Mouse (Mus musculus): Measurements from ENCODE around the gene Olfr1506.
"Not testable (repeated sequence)": the region's sequence is repeated elsewhere in the genome, so short reads cannot be mapped to it uniquely, and the experiment has no call there.

Gene Olfr1506

DNA sequence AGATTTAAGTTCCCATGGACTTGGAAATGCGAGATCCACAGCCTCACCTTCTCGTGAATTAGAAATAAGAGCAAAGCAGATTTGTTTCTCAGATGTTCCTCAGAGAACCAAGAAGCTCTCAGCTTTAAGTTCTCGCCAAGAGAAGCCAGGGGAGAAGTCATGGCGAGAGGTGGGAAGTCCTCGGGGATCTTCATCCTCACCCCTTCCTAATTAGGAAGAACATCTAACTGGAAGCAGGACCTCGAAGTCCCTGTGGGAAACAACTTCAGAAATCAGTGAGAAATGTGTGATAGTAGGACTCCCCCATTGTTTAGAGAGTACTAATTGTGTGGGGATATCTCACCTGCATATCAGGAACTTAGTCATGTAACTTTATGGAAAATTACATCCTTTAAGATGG is at the start of gene Olfr1506:
Olfr1506 (minus strand) TSS at position 101 of the 400 bp plus-strand sequence.
- not testable (repeated sequence) for DNase-seq (ENCODE audit: low spot score)

DNA sequence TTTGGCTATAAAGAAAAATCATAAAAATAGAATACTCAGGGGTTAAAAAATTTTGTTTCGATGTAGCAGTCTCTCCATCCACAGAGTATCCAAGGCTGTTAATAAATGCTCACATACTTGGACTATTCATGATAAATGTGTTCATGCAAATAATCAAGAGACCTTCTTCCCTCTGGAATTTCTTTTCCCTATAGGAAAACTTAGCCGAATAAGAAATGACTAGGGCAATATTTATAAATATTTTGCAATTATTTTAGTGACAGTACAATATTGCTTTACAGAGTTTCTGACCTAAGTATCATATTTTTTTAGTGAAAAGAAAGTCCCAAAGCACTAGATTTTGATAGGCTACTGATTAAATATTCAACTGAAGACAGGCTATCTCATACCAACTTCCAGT is 46.6 kb upstream of the Olfr1506 start, which contains the start of gene Olfr1271:
Olfr1271 (minus strand) TSS at position 101 of the 400 bp plus-strand sequence.
- no peak for DNase-seq (ENCODE audit: low spot score)

DNA sequence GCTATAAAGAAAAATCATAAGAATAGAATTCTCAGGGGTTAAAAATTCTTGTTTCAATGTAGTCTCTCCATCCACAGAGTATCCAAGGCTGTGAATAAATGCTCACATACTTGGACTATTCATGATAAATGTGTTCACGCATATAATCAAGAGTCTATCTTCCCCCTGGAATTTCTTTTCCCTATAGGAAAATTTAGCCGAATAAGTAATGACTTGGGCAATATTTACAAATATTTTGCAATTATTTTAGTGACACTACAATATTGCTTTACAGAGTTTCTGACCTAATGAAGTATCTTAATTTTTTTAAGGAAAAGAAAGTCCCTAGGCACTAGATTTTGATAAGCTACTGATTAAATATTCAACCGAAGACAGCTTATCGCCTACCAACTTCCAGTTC is 33.2 kb upstream of the Olfr1506 start, which contains the start of gene Olfr142:
Olfr142 (minus strand) TSS at position 101 of the 400 bp plus-strand sequence.
- DNase-seq (ENCODE audit: low spot score), result no peak

DNA sequence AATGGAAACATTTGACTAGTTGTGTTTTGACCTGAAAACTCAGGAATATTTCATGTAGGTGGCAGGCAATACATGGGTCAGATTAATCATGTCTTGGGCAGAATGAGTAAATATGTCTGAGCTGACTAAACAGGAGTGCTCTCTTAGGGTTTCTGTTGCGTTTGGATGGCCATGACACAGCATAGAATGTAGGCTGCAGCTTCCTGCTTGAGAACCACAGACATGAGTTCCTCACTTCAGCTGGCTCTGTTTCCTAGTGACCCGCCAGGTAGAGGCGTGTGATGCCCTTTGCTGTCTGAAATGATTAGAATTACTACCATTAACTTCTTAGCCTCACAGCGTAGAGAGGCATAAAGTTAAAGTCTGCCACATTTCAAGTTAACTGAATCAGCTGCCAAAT is 24.7 kb downstream of the Olfr1506 start:
- not testable (repeated sequence) for DNase-seq (ENCODE audit: low spot score)

DNA sequence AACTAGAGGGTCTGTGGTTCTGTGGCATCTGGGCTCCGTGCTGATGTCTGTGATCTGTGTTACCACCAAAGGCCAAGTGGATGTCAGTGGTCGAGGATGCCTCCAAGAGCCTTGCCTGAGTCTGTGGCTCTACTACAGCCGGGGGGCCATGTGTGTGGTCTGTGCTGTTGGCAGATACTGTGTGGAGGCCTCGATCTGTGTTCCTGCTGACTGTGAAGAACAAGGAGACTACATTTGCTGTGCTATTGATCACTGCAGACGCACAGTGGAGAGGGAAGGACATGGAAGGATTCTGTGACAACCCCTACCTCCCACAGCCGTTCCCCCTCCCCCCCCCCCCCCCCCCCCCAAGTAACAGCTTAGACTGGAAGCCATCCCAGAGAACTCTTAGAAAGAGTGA is 29.0 kb downstream of the Olfr1506 start:
- not testable (repeated sequence) for DNase-seq (ENCODE audit: low spot score)

DNA sequence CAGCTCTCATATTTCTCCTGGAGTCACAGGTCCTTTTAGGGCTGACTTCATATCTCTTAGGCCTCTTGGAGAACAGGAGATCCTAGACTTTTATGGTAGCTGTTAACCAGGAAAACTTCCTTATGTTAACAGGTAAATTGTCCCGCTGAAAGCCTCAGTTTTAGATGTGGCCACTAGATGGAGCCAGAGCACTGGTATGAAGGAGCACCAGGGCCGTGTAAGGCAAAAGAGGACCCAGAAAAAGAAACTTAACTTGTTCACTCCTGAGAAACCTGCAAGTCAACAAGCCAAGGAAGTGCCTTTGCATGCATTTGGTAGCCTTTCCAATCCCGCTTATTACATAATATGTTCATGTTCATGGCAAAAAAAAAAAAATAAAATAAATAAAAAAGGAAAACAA is 29.5 kb downstream of the Olfr1506 start:
- DNase-seq (ENCODE audit: low spot score), result not testable (repeated sequence)

DNA sequence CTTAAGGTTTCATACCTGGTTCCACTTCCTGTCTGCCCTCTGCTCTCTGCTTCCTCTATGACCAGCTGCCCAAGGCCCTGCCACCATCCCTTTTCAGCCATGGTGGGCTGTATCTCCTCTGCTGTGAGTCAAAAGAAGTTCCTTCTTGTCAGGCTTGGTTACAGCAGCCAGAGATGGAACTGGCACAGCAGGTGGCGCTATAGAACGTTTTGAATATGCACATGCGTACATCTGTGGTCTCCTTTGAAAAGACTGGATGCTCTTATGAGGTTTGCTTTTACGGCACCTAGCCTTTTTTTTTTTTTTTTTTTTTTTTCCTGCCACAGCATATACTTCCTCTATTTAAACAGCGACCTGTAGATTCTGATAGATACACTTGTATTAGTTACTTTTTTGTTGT is 37.2 kb downstream of the Olfr1506 start:
- DNase-seq (ENCODE audit: low spot score), result not testable (repeated sequence)

DNA sequence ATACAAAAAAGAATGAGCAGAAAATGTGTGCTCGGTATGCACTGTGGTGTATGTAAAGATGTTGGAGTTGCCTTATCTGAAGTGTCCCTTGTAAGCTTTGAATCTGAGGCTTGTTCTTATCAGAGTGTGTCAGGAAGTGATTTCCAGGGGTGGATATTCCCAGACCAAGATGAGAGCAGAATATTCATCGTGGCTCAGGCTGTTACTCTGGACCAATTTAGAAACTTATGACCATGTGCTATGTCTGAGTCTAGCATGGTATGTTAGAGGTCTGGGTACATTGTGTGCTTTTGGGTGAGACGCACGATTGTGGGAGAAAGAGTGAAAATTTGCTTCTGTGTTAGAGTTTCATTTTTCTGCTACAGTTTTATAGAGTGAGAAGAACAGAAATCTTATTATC is 38.2 kb downstream of the Olfr1506 start:
- not testable (repeated sequence) for DNase-seq (ENCODE audit: low spot score)

Data from urinary bladder, postnatal 25 days (tissue).